Mouse (Mus musculus) urinary bladder, adult 18-20 months (tissue): Measurements from ENCODE around the gene Gm21800.
"Not testable (repeated sequence)": the region's sequence is repeated elsewhere in the genome, so short reads cannot be mapped to it uniquely, and the experiment has no call there.

Source experiments
- DNase-seq, 2 experiments: peaks; one replicate each; pipeline ENCODE4 v3.0.0; 2022; ENCODE audit warnings: low spot score in 2 of 2, mixed read lengths in 2 of 2

Gene Gm21800

DNA sequence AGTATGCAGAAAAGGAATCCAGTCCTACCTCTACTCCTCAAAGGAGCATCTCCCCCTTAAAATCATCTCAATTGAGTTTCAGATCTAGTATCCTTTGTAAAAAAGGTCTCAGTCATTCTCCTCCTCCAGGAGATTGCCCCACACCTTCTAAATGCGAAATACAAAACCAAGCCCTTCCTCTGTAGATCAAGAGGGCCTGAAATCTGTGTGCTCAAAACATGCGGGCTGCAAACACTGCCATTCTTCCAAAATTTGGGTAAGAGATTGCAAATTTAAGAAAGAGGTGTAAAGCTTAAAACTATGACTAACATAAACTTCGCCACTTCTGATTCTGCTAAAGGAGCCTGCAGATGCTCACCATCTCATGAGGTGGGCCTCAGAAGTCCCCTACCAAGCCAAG is at the start of gene Gm21800:
Gene Gm21800 (plus strand): TSS at position 301 of the 400 bp plus-strand sequence.
- not testable (repeated sequence) for DNase-seq
